Mouse (Mus musculus) gastrocnemius, postnatal 25 days (tissue): Measurements from ENCODE around the gene Slf2. TPM values are rescaled to one million over a fixed set of nuclear protein-coding genes. Genes with fewer than 3 reads are reported as not detected.
A peak's percentile ranks its signal among the peaks of the same experiment; 100 is the strongest.

Source experiments
- DNase-seq: peaks from one replicate; pipeline ENCODE4 v3.0.0; 2022
- long read RNA-seq, 2 experiments: library from polyadenylated mRNA; stranded (forward); transcript quantifications; one replicate each; pipeline ENCODE4 v2.0.0; 2021
- total RNA-seq, 2 experiments: library from RNA; stranded (reverse); gene quantifications; 1 replicate in 1 of 2; 2 replicates in 1 of 2; pipeline ENCODE4 v1.2.3; 2021

The Slf2 gene
- total RNA-seq: 10 to 100 TPM; 11.1 to 11.7 TPM
- long read RNA-seq, experiment 1, full-length matches to known transcripts: 2 of 9 reads
- long read RNA-seq, experiment 1, partial matches to known transcripts: 0 of 9 reads
- long read RNA-seq, experiment 1, other reads (novel, unspliced or antisense): 7 of 9 reads
- long read RNA-seq, experiment 2, partial matches to known transcripts: 0 of 3 reads
- long read RNA-seq, experiment 2, other reads (novel, unspliced or antisense): 3 of 3 reads

DNA sequence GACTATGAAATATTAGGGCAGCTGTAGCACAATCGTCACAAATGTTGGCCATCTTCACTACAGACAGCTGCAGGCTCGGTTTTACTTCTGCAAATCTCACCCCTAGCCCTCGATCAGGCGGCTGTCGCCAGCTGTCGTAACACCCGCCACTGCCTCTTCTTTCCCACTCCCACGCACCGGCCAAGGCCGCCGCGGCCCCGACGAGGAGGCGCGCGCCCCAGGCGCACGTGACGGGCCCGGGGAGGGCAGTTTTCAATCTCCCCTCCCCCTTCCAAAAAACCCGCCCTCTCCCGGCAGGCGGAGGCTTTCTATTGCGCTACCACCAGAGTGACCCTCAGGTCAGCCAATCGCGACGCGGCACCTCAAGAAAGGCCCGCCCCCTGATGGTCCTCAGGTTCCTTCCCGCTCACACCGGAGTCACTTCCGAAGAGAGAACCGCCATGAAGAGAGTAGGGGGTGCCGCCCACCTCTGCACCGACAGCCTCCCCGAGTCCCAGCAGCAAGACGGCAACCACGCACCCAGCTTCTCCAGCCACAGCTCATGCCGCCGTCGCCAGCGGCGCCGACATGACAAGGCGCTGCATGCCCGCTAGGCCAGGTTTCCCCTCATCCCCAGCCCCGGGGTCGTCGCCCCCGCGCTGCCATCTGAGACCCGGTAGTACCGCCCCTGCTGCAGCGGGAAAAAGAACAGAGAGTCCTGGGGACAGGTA is at the start of gene Slf2:
Slf2 (plus strand) TSS at position 408 of the 710 bp plus-strand sequence.
- peak; percentile 98 for DNase-seq

DNA sequence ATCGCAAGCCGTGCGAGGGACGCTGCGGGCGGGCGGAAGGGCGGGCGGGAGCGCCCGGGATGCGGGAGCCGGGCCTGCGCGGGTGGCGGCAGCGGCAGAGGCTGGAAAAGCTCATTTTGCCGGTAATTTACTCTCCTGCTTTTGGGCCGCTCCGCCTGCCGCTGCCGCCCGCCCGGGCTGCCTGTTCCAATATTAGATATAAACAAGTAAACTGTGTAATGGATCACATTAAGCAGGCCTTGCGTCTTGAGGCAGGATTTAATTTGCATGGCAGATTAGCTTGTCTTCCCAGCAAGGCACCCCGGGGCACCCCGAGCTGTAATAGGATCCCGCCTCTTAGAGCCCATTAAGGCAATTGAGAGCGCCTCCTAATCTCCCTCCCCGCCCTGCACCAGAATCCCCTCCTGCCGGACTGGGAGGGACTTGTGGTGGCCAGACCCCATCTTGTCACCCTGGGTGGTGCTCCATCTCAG is 48.4 kb upstream of the Slf2 start:
- peak; percentile 40 for DNase-seq

DNA sequence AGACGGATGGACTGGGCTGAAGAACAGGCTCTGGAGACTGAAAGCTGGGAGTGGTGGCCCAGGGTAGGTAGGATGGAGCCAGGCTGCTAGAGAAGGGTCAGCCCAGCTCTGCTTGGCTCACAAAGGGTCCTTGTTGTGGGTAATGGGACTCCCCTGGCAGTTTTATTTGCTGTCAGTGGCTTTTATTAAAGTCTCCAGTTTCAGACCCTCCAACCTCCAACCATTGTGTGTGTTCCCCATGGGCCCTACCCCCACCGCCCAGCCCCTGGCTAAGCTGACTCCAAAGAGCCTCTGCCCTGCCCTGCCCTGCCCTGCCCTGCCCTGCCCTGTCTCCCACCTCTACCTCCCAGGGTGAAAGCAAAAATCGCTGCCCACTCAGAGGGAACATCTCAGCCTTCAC is 46.6 kb upstream of the Slf2 start:
- no peak for DNase-seq

DNA sequence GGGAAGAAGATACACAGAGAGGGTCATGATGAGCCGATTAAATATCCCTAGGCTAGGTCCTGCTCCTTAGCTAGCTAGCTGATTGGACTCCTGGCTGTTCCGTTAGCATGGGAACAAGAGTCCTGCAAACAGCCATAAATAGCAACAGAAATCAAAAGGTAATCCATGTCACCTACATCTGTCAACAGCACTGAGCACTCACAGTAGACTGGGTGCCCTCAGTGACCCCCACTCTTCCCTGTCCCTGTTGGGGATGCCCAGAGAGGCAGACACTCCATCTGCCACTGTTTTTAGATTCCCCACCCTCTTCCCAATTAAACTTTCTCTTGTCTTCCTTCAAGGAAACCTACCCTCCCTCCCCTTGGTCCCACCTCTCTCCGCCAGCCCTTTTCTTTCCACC is 44.5 kb upstream of the Slf2 start:
- DNase-seq: no peak

DNA sequence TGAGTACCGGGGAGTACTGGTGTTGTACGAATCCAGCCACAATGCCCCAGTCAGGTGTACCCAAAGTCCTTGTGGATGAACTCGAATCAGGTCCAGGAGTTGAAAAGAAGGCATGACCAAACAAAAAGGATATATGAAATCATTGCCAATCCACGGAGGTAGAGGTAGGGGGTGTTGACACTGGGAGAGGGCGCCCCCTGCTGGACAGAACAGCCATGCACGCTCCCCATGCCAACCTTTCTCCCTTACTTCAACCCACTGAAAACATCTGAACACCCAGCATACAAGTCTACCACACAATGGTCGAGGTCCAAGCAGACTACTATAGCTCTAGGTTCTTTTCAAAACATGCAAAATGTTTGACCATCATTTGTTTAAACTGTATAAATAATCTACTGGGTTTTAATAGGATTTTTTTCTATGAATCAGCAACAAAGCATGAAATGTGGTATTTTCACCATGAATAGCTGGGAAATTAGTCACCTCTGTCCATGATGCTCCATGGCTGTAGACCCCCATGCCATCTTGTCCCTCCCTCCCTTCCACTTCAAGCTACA is 43.2 kb upstream of the Slf2 start:
- no peak for DNase-seq

DNA sequence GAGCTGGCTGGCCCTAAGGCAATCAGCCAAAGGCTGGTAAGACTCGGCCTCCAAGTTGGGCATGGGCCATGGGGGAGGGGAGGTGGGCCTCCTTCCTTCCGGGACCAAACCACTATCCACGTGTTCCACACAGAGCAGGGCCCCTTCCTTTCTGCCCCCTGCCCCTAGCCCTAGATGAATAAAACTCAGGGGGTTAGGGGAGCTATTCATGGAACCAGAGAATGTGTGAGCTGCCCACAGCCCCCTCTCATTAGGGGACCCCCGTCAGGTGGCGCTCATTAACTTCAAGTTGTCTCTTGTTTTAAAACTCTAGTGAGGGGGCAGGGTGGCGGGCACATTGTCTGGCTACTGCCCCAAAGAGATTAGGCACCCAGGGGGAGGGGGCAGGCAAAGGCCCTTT is 41.4 kb upstream of the Slf2 start:
- DNase-seq: no peak

DNA sequence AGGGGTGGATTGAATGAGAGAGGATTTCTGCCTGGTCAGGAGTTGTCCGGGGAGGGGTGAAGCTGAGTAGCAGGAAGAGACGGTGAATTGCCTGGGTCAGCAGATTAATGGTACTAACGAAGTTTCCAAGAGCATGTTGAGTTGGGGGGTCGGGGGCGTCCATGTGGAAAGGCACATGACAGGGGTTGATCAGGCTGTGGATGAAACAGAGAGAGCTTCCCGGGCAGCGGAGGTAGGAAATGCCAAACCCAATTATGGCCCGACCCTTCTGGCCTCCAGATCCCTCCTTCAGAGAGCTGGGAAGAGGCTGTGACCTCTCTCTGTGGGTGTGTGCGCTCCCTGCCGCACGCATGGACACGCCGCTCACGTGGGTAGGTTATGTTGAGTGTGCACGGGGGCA is 39.5 kb upstream of the Slf2 start:
- no peak for DNase-seq

DNA sequence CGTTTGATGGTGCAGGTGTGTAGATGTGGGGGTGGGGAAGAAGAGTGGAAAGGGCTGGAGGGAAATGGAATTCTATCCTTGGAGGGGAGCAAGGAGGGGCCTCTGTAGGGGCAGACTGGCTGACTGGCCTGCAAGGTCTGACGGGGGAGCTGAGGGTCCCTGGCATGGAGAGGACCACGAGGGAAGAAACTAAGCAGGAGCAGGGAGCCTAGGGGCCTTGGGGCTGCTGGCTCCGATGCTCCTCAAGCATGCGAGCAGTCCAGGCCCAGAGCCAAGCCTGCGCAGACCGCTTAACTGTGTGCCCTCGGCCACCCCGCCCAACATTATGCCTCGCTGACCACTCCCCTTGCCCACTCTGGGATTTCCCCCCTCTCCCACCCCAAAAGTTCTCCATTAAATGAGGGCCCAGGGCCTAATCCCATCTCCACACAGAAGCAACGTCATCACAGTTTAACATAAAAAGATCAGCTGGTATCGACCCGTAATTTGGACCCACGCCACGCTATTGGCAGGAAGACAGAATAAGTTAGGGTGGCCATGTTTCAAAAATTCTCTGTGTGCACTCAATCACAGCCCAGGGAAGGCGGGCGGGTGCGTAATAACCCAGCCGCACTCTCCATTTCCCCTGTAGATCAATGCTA is 37.6 kb upstream of the Slf2 start:
- no peak for DNase-seq

DNA sequence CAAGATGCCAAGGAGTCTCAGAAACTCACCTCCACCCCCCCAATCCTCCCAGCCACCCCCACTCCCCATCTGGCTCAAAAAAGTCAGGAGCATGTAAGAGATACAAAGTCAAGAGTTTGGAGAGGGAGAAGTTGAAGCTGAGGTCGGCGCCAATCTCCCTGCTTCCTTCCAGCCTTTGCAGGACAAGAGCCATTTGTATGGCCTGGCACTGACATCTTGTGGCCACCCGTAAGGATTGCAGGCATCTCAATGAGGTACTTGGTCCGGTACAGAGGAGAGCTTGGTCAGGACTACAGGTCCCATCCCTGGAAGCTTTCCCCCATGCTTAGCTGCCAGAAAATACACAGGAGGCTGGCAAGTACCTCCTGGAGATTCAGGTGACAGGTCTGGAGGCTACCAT is 35.7 kb upstream of the Slf2 start:
- DNase-seq: peak; percentile 42

DNA sequence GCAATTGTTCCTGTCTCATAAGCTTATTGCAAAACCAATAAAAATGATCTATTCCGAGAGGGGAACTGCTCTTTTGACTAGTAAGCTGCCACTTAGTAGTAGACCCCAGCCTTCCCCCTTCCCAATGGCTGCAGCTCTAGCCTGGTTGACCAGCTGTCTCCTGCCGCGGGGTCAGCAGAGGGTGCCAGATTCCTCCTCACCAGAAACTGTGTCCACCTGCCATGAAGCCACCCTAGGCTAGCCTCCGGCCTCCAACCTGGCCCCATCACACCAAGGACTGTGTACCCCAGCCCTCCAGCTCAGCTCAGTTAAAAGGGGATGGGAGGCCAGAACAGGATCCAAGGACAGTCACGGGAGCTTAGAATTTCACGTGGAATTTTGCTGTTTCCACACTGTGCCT is 34.5 kb upstream of the Slf2 start:
- no peak for DNase-seq

DNA sequence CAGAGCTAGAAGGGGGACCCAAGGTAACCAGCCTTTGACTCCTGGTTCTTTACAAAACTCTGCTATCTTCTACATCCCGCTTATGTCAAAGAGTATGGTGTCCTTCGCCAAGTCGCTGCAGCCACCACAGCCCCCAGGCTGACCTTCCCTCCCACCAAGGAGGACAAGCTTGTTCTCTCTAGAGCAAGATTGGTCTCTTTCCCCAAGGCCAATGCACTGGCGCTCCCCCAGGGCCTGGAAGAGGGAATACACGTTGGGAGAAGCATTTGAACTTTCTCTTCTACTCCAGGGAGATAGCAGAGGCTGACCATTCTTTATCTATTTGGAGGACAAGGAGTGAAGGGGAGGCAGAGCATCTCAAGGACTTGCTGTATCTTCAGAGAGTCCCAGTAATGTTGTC is 33.4 kb upstream of the Slf2 start:
- no peak for DNase-seq

DNA sequence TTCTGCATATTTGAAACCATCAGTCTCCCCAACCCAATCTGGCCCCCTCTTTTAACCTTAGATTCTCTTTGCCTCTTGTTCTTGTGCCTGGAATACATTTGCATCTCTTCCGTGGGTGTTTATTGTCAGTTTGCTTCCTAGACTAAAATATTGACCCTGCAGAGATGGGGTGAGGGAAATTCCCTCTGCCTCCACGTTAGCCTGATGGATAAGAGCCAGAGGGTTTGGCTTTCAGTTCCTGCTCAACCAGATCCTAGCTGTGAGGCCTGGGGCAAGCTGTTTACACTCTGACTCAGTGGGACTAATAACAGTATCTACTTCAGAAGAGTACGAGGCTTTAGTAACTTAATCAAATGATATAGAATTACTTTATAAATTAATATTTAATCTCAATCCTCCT is 32.3 kb upstream of the Slf2 start:
- DNase-seq: no peak

DNA sequence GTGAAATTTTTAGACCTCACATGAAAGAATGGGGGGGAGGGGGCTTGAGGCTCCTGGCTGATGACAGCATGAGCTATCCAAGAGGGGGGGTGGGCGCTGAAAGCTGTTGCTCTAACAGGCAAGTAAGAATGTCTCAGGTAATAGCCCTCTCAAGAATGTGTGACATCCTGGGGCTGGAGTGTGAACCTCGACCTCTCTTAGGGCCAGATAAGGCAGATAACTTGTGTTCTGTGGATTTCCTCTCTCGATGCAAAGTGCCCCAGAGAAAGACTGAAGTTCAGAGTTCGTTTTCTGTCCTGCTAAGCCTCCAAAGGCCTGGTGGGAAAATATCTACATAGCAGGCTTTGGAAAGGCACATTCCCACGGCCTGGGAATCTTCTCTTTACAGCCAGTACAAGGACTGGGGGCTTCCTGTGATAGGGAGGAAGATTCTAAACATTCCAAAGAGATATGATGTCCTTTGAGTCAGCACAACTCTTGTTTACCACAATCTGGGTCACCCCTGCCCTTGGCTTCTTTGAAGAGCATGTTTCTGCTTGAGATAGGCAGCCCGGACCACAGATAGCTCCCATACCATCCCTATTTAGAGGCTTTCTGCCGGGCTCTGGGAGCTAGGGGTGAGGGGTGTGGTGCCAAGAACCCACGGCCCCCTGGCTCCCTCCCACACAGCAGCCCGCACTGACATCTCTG is 31.7 kb upstream of the Slf2 start:
- no peak for DNase-seq

DNA sequence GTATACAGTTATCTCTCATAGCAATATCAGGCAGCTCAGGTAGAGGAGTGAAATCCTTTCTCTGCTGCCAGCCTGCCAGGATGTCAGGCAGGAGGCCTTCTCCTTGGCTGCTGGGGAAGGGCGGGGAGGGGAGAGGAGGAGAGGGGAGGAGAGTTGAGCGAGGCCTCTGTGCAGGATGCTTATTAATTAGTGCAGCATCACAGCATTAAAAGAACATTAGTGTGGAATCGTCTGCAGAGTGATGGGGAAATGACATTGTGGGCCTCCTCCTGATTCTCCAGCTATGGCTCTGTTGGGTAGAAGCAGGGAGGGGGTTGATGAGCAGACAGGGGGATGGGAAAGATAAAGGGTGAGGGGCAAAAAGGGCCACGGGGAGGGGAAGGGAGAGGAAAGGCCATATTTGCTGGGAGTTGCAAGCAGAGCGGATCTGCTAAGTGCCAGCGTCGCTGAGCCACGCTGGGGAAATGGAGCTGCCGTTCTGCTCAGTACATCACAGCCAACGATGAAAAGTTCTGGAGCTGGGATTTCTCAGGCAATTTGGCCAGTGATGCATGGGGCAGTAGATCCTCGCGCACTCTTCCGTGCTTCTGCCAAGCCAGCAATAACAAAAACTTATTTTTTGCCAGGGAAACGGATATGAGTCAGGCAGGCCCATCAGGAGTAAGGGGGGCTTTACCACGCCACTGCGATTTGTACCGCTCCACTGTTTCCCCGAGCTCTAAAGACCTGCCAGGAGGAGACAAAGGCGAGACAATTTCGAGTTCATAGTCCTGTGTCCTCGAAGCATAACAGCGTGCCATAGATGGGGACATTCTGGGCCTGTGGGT is 30.8 kb upstream of the Slf2 start:
- DNase-seq: peak; percentile 24

DNA sequence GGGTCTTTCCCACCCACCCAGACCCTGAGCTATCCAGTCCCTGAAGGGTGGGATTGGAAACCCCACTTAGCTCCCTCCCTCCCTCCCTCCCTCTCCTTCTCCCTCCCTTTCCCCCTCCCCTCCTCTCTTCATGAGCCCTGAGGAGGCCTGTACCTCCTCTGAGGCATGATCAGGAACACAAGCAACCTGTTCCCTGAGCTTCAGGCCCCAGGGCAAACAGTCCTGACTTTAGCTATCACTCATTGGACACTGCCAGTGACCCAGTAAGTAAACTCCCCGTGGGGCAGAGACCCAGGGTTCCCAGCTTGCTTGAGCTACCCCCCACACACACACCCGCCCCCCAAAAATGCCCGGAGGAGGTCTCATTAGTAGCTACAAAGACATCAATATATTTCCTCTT is 29.9 kb upstream of the Slf2 start:
- no peak for DNase-seq

DNA sequence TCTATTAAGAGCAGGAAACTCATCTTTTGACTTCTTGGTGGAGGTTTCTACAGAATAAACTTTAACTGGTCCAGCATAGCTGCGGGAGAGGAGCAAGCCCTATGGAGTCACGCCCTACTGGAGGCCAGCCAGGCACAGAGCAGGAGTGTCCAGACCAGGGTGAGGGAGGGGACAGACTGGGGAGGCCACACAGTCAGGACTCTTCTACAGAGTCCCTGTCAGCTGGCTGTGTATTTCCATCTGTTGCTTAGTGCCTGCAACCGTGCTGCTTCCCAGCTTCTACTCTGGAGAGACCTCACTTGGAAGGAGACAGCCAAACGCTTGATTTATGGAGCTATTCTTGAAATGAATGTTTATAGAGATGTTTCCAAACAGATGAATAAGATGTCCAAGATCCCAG is 28.6 kb upstream of the Slf2 start:
- peak; percentile 59 for DNase-seq

DNA sequence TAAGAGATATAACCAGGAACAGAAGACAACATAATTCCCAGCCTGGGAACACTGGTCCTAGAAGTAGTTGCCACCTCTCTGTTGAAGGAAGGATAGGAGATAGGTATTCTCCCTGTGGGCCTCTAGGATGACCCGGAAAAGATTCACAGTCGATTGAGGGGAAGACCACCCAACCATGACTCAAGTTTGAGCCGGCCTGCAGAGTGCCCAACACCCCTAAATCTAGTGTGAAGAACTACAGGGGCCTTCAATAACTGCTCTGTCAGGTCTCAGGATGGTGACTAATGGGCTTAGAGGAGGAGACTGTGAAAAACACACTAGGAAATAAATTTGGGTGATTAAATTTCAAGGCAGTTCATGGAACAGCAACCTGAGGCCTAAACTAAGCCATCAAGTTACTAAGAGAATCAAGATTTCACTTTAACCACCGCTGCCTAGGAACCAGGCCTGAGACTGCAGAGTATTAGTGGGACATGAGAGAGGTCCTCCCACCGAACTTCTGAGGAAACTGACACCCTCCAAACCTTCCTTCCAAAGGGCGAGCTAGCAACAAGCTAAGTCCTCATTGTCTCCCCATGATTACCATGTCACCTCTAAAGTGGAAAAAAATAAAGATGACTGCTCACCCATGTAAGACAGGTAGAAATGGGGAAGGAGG is 27.5 kb upstream of the Slf2 start:
- DNase-seq: no peak

DNA sequence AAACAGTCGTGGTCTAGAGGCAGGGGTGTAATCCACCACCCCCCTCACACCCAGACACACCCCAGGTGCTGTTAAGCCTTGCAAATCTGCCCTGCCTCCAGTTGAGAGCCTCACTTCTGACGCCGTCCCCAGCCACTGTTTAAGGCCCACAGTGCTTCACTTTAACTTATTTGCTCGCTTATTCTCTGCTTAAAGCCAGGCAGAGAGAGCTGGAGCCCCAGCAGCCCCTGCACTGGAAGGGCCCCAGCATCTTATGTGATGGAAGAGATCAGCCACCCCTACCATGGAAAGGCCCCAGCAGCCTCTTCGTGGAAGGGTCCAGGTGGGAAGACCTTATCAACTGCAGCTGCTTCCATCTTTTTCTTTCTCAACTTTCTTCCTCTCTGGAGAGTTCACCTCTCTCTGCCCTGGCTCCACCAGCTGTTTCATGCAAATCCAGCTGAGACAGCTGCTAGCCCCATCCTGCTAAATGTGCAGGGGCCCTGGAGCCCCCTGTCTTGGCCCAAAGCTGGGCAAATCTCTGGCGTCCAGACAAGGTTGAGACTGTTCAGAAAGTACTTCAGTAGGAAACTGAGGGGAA is 26.7 kb upstream of the Slf2 start:
- DNase-seq: no peak

DNA sequence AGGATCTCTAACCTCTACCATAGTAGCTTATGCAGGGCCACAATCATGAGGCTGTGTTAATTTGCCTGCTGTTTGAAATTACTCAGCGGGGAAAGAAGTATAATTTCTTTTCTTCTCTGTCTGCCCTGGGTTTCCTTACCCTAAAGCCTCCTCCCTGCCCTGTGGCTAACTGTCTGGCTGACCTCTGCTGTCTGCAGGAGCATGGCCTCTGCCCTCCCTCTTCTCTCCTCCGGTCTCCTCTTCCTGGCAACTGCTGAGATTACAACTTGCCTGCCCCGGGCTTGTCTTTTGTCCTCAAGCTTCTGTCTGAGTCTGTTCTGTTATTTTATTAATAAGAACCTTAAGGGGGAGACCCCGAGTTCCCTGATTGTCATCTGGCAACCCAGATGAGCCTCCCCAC is 25.6 kb upstream of the Slf2 start:
- no peak for DNase-seq

DNA sequence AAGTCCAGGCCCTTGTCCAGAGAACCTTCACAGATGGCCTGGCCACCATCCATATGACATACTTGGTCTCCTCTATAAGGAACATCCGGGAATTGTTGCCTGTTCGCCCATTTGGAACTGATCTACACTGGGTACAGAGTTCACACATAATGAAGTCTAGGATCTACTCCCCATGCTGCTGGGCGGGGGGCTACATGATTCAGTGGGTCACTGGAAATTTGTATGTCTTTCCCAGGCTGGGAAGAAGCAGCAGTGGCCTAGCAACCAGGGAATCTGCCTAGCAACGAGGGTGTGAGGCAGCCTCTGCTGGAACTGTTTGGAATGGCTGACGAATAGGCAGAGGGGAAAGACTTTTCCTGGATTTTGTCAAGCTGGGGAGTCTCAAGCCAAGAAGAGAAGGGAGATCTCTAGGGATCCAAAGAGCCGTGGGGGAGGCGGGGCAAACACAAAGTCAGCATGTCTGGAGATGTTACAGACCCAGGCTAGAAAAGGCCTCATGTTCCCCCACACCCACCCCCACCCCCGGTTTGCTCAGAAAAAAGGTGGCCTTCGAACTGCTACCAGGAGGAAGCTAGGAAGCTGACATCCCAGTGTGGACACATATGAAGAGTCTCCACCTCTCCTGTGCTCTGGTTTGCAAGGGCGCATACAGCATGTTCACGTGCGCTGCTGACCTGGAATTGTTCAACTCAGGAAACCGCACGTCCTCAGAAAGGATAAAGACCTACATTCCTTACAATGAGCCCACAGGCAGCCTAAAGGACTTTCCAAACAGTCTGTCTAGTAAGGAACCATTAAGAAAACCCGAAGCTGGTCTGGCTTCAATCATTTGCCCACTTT is 22.9 kb upstream of the Slf2 start:
- peak; percentile 34 for DNase-seq
